Mouse (Mus musculus): Measurements from ENCODE around the gene Clpsl2. TPM values are rescaled to one million over a fixed set of nuclear protein-coding genes. Genes with fewer than 3 reads are reported as not detected.

Gene Clpsl2
- polyA plus RNA-seq, 1 experiment = not detected

DNA sequence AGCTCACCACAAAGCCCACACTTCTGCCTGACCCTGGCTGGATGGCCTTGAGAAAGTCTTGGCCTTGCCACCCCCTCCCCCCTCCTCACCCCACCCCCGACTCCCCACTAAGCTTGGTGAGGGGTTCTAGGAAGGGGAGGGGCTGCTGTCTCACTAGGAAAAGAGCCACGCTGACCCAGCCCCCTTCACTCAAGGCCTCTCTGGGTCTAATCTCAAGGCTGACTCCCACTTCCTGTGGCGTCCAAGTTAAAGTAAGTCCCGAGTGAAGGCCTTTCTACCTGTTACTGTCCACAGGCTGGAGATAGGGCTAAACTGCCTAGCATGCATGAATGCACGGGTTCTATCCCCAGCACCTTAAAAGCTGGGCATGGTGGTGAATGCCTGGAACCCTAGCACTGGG, 41.7 kb upstream of the Clpsl2 start:
- H3K27me3 ChIP-seq (ENCODE audit: control insufficient read depth, insufficient read depth, insufficient read length) = no peaks in the 10 kb centered on the region
- no peak overlapping the region for H3K4me3 ChIP-seq (ENCODE audit: insufficient read depth, poor library complexity, severe bottlenecking)
- no peaks in the 10 kb centered on the region for H3K79me3 ChIP-seq (ENCODE audit: low read depth)
- no peaks in the 10 kb centered on the region for H3K36me3 ChIP-seq (ENCODE audit: control insufficient read depth, insufficient read depth)
- H3K79me2 ChIP-seq (ENCODE audit: control insufficient read depth, insufficient read depth) = no peaks in the 10 kb centered on the region
- H3ac ChIP-seq (ENCODE audit: control insufficient read depth, insufficient read length, low read depth) = no peak overlapping the region
- TF ChIP-seq USF1 (IDR thresholded peaks at IDR 0.05; ENCODE audit: low read depth) (no peak), CEBPB (IDR thresholded peaks at IDR 0.05; ENCODE audit: low read depth) (no peak), CTCF (IDR thresholded peaks at IDR 0.05; ENCODE audit: control insufficient read depth, insufficient read depth, insufficient read length) (no peak), MAX (IDR thresholded peaks at IDR 0.05) (no peak), FOSL1 (IDR thresholded peaks at IDR 0.05; ENCODE audit: insufficient read depth, low read length, poor library complexity, severe bottlenecking) (no peak), MYOG (IDR thresholded peaks at IDR 0.05; ENCODE audit: control insufficient read depth, extremely low read depth, insufficient read length) (no peak), MYOD1 (IDR thresholded peaks at IDR 0.05; ENCODE audit: control insufficient read depth, insufficient read length, low read depth) (no peak)

DNA sequence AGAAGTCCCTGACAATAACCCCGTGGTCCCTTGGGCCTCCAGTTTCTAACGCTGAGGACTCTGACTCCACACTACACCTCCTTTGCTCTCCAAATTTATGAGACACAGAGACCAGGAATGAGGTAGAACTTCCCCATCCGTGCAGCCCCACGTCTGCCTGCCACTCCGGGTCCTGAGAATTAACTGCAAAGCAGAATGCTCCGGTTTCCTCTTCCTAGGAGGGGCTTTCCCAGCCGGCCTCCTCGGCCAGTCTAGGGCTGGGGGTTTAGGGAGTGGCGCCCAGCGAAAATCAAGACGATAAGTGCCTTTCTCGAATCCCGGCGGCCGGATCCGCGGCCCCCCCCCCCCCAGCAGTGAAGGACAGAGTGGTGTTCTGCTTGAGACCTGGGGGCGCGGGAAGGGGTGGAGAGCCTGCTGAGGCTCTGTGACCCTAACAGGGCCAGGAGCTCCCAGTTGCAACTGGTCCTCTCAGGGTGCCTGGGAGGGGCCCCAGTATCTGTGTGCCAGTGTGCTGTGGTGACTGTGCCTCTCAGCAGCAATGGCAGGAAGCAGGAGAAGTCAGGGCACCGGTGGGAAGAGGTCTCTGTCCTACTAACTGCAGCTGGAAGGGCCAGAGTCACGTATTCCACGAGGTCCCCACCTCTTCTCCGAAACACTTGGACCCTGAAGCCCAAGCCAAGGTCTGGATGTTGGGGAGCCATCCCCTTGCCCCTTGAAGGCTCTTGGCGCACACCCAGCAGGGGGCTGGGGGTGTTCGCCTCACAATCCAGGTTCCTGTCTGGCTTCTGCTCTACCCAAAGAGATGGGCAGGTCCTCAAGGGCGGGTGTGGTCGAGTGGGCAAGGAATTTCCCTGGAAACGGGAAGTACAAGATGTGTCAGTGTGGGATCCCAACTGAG, 38.5 kb upstream of the Clpsl2 start:
- TF ChIP-seq MYOD1 (IDR thresholded peaks at IDR 0.05; ENCODE audit: control insufficient read depth, insufficient read length, low read depth) (no peak), MYOG (IDR thresholded peaks at IDR 0.05; ENCODE audit: control insufficient read depth, extremely low read depth, insufficient read length) (no peak), CTCF (IDR thresholded peaks at IDR 0.05; ENCODE audit: control insufficient read depth, insufficient read depth, insufficient read length) (no peak), CEBPB (IDR thresholded peaks at IDR 0.05; ENCODE audit: low read depth) (no peak), USF1 (IDR thresholded peaks at IDR 0.05; ENCODE audit: low read depth) (no peak), MAX (IDR thresholded peaks at IDR 0.05) (no peak), FOSL1 (IDR thresholded peaks at IDR 0.05; ENCODE audit: insufficient read depth, low read length, poor library complexity, severe bottlenecking) (no peak)
- no peak overlapping the region for H3K4me3 ChIP-seq (ENCODE audit: insufficient read depth, poor library complexity, severe bottlenecking)
- H3K79me2 ChIP-seq (ENCODE audit: control insufficient read depth, insufficient read depth) = no peaks in the 10 kb centered on the region
- H3K79me3 ChIP-seq (ENCODE audit: low read depth) = no peaks in the 10 kb centered on the region
- no peaks in the 10 kb centered on the region for H3K27me3 ChIP-seq (ENCODE audit: control insufficient read depth, insufficient read depth, insufficient read length)
- H3ac ChIP-seq (ENCODE audit: control insufficient read depth, insufficient read length, low read depth) = no peak overlapping the region
- H3K36me3 ChIP-seq (ENCODE audit: control insufficient read depth, insufficient read depth) = no peaks in the 10 kb centered on the region

DNA sequence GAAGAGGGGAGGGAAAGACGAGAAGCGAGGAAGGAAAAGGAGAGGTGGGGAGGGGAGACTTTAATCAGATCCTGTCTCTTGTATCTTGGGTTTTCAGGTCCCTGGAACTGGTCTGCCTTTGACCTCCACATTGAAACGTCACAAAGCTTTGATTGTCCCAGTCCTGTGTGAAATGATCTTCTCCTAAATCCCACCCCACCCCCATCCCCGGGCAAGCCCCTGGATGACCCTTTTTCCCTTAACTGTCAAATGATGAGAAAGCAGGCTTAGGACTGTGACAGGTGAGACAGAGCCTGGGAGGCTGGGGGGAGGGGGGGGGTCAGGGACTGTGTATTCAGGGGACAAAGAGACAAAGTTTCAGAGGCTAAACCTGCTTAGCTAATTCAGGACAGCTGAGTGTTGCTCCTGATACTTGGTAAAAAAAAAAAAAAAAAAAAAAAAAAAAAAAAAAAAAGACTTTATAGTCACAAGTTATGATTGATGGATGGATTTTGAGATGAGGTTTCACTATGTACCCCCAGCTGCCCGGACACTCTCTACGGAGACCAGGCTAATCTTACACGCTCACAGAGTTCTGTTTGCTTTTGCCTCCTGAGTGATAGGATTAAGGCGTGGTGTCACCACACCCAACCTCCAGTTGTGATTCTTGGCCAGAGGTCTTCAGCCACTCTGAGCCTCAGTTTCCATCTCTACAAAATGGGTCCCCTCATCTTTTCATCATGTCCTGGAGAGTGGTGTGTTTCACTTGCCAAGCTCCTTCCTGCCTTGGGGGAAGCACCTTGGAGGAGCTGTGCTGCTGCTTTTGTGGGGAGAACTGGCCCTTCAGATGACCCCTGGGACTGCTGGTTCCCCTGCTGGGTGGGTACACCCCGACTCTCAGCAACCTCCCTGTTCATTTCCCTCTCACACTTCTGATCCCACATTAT, 37.3 kb upstream of the Clpsl2 start:
- Histone ChIP-seq H3K36me3 (ENCODE audit: control insufficient read depth, insufficient read depth) (no peaks in the 10 kb centered on the region), H3ac (ENCODE audit: control insufficient read depth, insufficient read length, low read depth) (no peak overlapping the region), H3K27me3 (ENCODE audit: control insufficient read depth, insufficient read depth, insufficient read length) (no peaks in the 10 kb centered on the region), H3K79me2 (ENCODE audit: control insufficient read depth, insufficient read depth) (no peaks in the 10 kb centered on the region), H3K79me3 (ENCODE audit: low read depth) (no peaks in the 10 kb centered on the region), H3K4me3 (ENCODE audit: insufficient read depth, poor library complexity, severe bottlenecking) (no peak overlapping the region)
- TF ChIP-seq FOSL1 (IDR thresholded peaks at IDR 0.05; ENCODE audit: insufficient read depth, low read length, poor library complexity, severe bottlenecking) (no peak), MAX (IDR thresholded peaks at IDR 0.05) (no peak), MYOG (IDR thresholded peaks at IDR 0.05; ENCODE audit: control insufficient read depth, extremely low read depth, insufficient read length) (no peak), MYOD1 (IDR thresholded peaks at IDR 0.05; ENCODE audit: control insufficient read depth, insufficient read length, low read depth) (no peak), CTCF (IDR thresholded peaks at IDR 0.05; ENCODE audit: control insufficient read depth, insufficient read depth, insufficient read length) (no peak), CEBPB (IDR thresholded peaks at IDR 0.05; ENCODE audit: low read depth) (no peak), USF1 (IDR thresholded peaks at IDR 0.05; ENCODE audit: low read depth) (no peak)

DNA sequence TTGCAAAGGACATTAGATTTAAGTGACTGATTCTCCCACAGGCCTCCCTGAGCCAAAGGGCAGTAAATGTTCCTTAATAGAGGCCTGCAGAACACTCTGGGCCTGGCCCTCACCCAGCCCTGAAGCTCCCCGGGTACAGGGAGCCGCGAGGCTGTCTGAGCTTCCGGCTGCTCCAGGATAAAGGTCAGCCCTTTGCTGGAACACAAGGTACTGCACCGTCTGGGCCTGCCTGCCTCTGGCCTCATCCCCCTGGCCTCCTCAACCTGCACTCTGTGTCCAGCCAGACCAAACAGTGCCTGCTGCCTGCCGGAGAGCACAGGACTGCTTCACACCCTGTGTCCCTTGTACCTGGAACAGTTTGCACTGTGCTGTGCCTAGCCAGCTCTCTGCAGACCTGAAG, 36.5 kb upstream of the Clpsl2 start:
- no peaks in the 10 kb centered on the region for H3K36me3 ChIP-seq (ENCODE audit: control insufficient read depth, insufficient read depth)
- H3ac ChIP-seq (ENCODE audit: control insufficient read depth, insufficient read length, low read depth) = peak overlapping the region; percentile 59
- no peaks in the 10 kb centered on the region for H3K79me3 ChIP-seq (ENCODE audit: low read depth)
- H3K4me3 ChIP-seq (ENCODE audit: insufficient read depth, poor library complexity, severe bottlenecking) = no peak overlapping the region
- TF ChIP-seq MYOG (IDR thresholded peaks at IDR 0.05; ENCODE audit: control insufficient read depth, extremely low read depth, insufficient read length) = no peak
- TF ChIP-seq USF1 (IDR thresholded peaks at IDR 0.05; ENCODE audit: low read depth) = no peak
- no peak for TF ChIP-seq CTCF (IDR thresholded peaks at IDR 0.05; ENCODE audit: control insufficient read depth, insufficient read depth, insufficient read length)
- no peak for TF ChIP-seq MYOD1 (IDR thresholded peaks at IDR 0.05; ENCODE audit: control insufficient read depth, insufficient read length, low read depth)
- TF ChIP-seq FOSL1 (IDR thresholded peaks at IDR 0.05; ENCODE audit: insufficient read depth, low read length, poor library complexity, severe bottlenecking) = no peak
- no peak for TF ChIP-seq MAX (IDR thresholded peaks at IDR 0.05)
- no peak for TF ChIP-seq CEBPB (IDR thresholded peaks at IDR 0.05; ENCODE audit: low read depth)
- no peaks in the 10 kb centered on the region for H3K27me3 ChIP-seq (ENCODE audit: control insufficient read depth, insufficient read depth, insufficient read length)
- H3K79me2 ChIP-seq (ENCODE audit: control insufficient read depth, insufficient read depth) = no peaks in the 10 kb centered on the region

DNA sequence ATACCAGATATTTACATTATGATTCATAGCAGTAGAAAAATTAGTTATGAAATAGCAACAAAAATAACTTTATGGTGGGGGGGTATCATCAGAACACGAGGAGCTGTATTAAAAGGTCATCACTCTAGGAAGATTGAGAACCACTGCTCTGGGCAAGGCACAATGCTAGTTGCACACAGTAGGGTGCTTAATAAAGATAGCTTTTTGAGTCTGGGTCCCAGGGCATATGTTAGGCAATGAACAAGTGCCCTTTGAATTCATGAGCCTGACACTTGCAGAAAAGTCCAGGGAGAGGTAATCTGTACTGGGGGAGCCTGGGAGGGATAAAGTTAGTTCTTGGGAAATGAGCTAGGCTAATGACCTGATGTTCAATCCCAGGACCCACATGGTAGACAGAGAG, 35.9 kb upstream of the Clpsl2 start:
- no peaks in the 10 kb centered on the region for H3K27me3 ChIP-seq (ENCODE audit: control insufficient read depth, insufficient read depth, insufficient read length)
- no peaks in the 10 kb centered on the region for H3K79me2 ChIP-seq (ENCODE audit: control insufficient read depth, insufficient read depth)
- H3K36me3 ChIP-seq (ENCODE audit: control insufficient read depth, insufficient read depth) = no peaks in the 10 kb centered on the region
- no peaks in the 10 kb centered on the region for H3K79me3 ChIP-seq (ENCODE audit: low read depth)
- no peak for TF ChIP-seq MYOD1 (IDR thresholded peaks at IDR 0.05; ENCODE audit: control insufficient read depth, insufficient read length, low read depth)
- no peak for TF ChIP-seq MYOG (IDR thresholded peaks at IDR 0.05; ENCODE audit: control insufficient read depth, extremely low read depth, insufficient read length)
- TF ChIP-seq FOSL1 (IDR thresholded peaks at IDR 0.05; ENCODE audit: insufficient read depth, low read length, poor library complexity, severe bottlenecking) = no peak
- H3ac ChIP-seq (ENCODE audit: control insufficient read depth, insufficient read length, low read depth) = no peak overlapping the region
- H3K4me3 ChIP-seq (ENCODE audit: insufficient read depth, poor library complexity, severe bottlenecking) = no peak overlapping the region

Measured in C2C12 (cell line).